Mouse (Mus musculus) liver, postnatal 0 days (tissue): ENCODE measurements around the gene Zbed6. TPM values are rescaled to one million over a fixed set of nuclear protein-coding genes. Genes with fewer than 3 reads are reported as not detected.
"Not testable (repeated sequence)": the region's sequence is repeated elsewhere in the genome, so short reads cannot be mapped to it uniquely, and the experiment has no call there.

Experiments used
- ATAC-seq: fragments of 200-750 bp; cut with Nextera tagmentation; 2 replicates; pipeline ENCODE4 v1.8.0; 2017; ENCODE audit warnings: mild to moderate bottlenecking, moderate library complexity
- DNase-seq: peaks from one replicate; pipeline ENCODE4 v3.0.0-alpha.2; 2016
- H3K27ac ChIP-seq: fragments of 300-500 bp; sonication (generic); 2 replicates; pipeline ENCODE4 v1.5.1; 2014; ENCODE audit warnings: antibody characterized with exemption, moderate library complexity, mild to moderate bottlenecking, low read depth
- H3K27me3 ChIP-seq: fragments of 300-500 bp; sonication (generic); 2 replicates; pipeline ENCODE4 v1.6.1; 2014; ENCODE audit warnings: low read length, control low read depth, mixed read lengths; ENCODE audit not compliant: insufficient read depth
- H3K36me3 ChIP-seq: fragments of 300-500 bp; sonication (generic); replicated peaks from 2 replicates; pipeline ENCODE4 v1.6.1; 2014; ENCODE audit warnings: mild to moderate bottlenecking, control low read depth, low read length, moderate library complexity, mixed read lengths; ENCODE audit not compliant: insufficient read depth
- H3K4me1 ChIP-seq: fragments of 300-500 bp; sonication (generic); 2 replicates; pipeline ENCODE4 v1.6.1; 2014; ENCODE audit warnings: antibody characterized with exemption, mild to moderate bottlenecking, control low read depth; ENCODE audit not compliant: insufficient read depth
- H3K4me2 ChIP-seq: fragments of 300-500 bp; sonication (generic); 2 replicates; pipeline ENCODE4 v1.6.1; 2014; ENCODE audit warnings: low read depth, mild to moderate bottlenecking, low read length, moderate library complexity, mixed read lengths
- H3K4me3 ChIP-seq: fragments of 300-500 bp; sonication (generic); 2 replicates; pipeline ENCODE4 v1.5.1; 2014; ENCODE audit warnings: low read depth, low read length
- H3K9ac ChIP-seq: fragments of 300-500 bp; sonication (generic); replicated peaks from 2 replicates; pipeline ENCODE4 v1.6.1; 2014; ENCODE audit warnings: mild to moderate bottlenecking, moderate library complexity
- H3K9me3 ChIP-seq: fragments of 300-500 bp; sonication (generic); 2 replicates; pipeline ENCODE4 v1.6.1; 2016; ENCODE audit warnings: mild to moderate bottlenecking, control low read depth, low read length, mixed read lengths
- CTCF ChIP-seq: sonication (generic); IDR thresholded peaks from 2 replicates; pipeline ENCODE4 v1.5.1; 2016; ENCODE audit warnings: antibody characterized with exemption, low read depth
- EP300 ChIP-seq: IDR thresholded peaks from 2 replicates; pipeline ENCODE4 v1.6.1; 2016; ENCODE audit warnings: antibody characterized with exemption, low read depth, mild to moderate bottlenecking
- WGBS: fragments of 180-500 bp; shearing (Covaris S2); extraction: QIAGEN DNeasy Blood & Tissue Kit; methylation state at CpG from one replicate; pipeline ENCODE4 v1.1.7; 2014; ENCODE audit not compliant: insufficient replicate concordance; 5-methylcytosine and 5-hydroxymethylcytosine counted together
- polyA plus RNA-seq: library from polyadenylated mRNA; unstranded; fragments of >200 nt; fragmentation: Nextera tagmentation; extraction: Ambion mirVana; gene quantifications from 2 replicates; pipeline ENCODE4 v1.2.1, GENCODE M21; 2015

The Zbed6 gene
- polyA plus RNA-seq: 0.08 and 0.09 TPM in 2 replicates

- under 1% methylated on average over 41 of the region's 41 CpGs for WGBS
- peak within 1 kb of the TSS; percentile 96 for H3K27ac ChIP-seq
- DNase-seq: peak; percentile 84
- peak within 1 kb of the TSS; percentile 93 for H3K4me2 ChIP-seq
- peaks cover 32% of the 10 kb centered on the region for H3K36me3 ChIP-seq
- H3K4me3 ChIP-seq: peak within 1 kb of the TSS; percentile 92
- H3K4me1 ChIP-seq: peaks cover 34% of the 10 kb centered on the region
- H3K27me3 ChIP-seq: no peaks in the 10 kb centered on the region
- no peak for TF ChIP-seq CTCF
- TF ChIP-seq EP300: no peak
- no peaks in the 10 kb centered on the region for H3K9me3 ChIP-seq
- peak; percentile 77 for ATAC-seq
- peak within 1 kb of the TSS; percentile 92 for H3K9ac ChIP-seq
These were observed at the start of gene Zbed6 for GRCm38 (mm10) chr1:133660466-133661202. Gene Zbed6, minus strand, starts transcription at chr1:133660885.

- Histone ChIP-seq H3K27ac (no peak overlapping the region), H3K36me3 (peaks cover 36% of the 10 kb centered on the region), H3K9ac (no peak overlapping the region), H3K9me3 (no peaks in the 10 kb centered on the region), H3K27me3 (no peaks in the 10 kb centered on the region), H3K4me1 (peaks cover 19% of the 10 kb centered on the region), H3K4me3 (no peak overlapping the region), H3K4me2 (no peak overlapping the region)
- no peak for TF ChIP-seq EP300
- no peak for DNase-seq
- WGBS: 80% methylated on average over 3 of the region's 3 CpGs
- peak; percentile 37; the same call in 1 of the 2 replicates for ATAC-seq
These were observed 48.6 kb upstream of the Zbed6 start for GRCm38 (mm10) chr1:133709292-133709691.

GRCm38 (mm10) chr1:133701824-133702223 is 41.1 kb upstream of the Zbed6 start:
- TF ChIP-seq CTCF: peak; percentile 59
- H3K4me3 ChIP-seq, DNase-seq, H3K9ac ChIP-seq, H3K4me2 ChIP-seq, H3K9me3 ChIP-seq, H3K4me1 ChIP-seq, H3K27me3 ChIP-seq, H3K27ac ChIP-seq, ATAC-seq: not testable (repeated sequence)
- 11% methylated on average over 2 of the region's 2 CpGs for WGBS
- peaks cover 20% of the 10 kb centered on the region for H3K36me3 ChIP-seq

GRCm38 (mm10) chr1:133697935-133698620 is 37.4 kb upstream of the Zbed6 start:
- peaks cover 28% of the 10 kb centered on the region for H3K4me1 ChIP-seq
- no peak overlapping the region for H3K9ac ChIP-seq
- no peak for TF ChIP-seq EP300
- TF ChIP-seq CTCF: no peak
- no peaks in the 10 kb centered on the region for H3K9me3 ChIP-seq
- H3K4me2 ChIP-seq: no peak overlapping the region
- 0 out of 2 replicates have a peak, but pooled peaks cover 6% of the 10 kb centered on the region for H3K36me3 ChIP-seq
- peak overlapping the region; percentile 8; the same call in 1 of the 2 replicates for H3K27ac ChIP-seq
- DNase-seq: no peak
- H3K4me3 ChIP-seq: no peak overlapping the region
- H3K27me3 ChIP-seq: no peaks in the 10 kb centered on the region
- WGBS: 90% methylated on average over 12 of the region's 12 CpGs
- no peak for ATAC-seq

GRCm38 (mm10) chr1:133695901-133696300 is 35.2 kb upstream of the Zbed6 start:
- no peak overlapping the region for H3K27ac ChIP-seq
- TF ChIP-seq CTCF (no peak), EP300 (no peak)

GRCm38 (mm10) chr1:133694876-133695275 is 34.2 kb upstream of the Zbed6 start:
- Histone ChIP-seq H3K36me3 (no peaks in the 10 kb centered on the region), H3K4me3 (no peak overlapping the region), H3K4me1 (peaks cover 35% of the 10 kb centered on the region), H3K4me2 (no peak overlapping the region), H3K9ac (no peak overlapping the region), H3K27me3 (no peaks in the 10 kb centered on the region), H3K9me3 (no peaks in the 10 kb centered on the region), H3K27ac (peak overlapping the region; percentile 72)
- 38% methylated on average over 1 of the region's 1 CpGs for WGBS
- ATAC-seq (peak; percentile 60), DNase-seq (no peak)
- TF ChIP-seq CTCF: no peak

More at GRCm38 (mm10) chr1:133695901-133696300, 35.2 kb upstream of the Zbed6 start:
- Histone ChIP-seq H3K4me1 (peaks cover 33% of the 10 kb centered on the region), H3K27me3 (no peaks in the 10 kb centered on the region), H3K4me2 (no peak overlapping the region), H3K36me3 (no peaks in the 10 kb centered on the region), H3K9me3 (no peaks in the 10 kb centered on the region), H3K9ac (no peak overlapping the region), H3K4me3 (no peak overlapping the region)
- 60% methylated on average over 7 of the region's 7 CpGs for WGBS
- DNase-seq (peak; percentile 51), ATAC-seq (peak; percentile 9; the same call in 1 of the 2 replicates)
